Mouse (Mus musculus) kidney, embryonic 14.5 days (tissue): Measurements from ENCODE around the gene Npas2. TPM values are rescaled to one million over a fixed set of nuclear protein-coding genes. Genes with fewer than 3 reads are reported as not detected.

ENCODE experiments used
- ATAC-seq: fragments of 200-750 bp; cut with Nextera tagmentation; 2 replicates; pipeline ENCODE4 v1.8.0; 2017; ENCODE audit warnings: moderate number of reproducible peaks, mild to moderate bottlenecking, moderate TSS enrichment, moderate library complexity; ENCODE audit not compliant: low FRiP score, low TSS enrichment
- H3K27ac ChIP-seq: fragments of 300-500 bp; sonication (generic); 2 replicates; pipeline ENCODE4 v1.5.1; 2014; ENCODE audit warnings: low read depth, mild to moderate bottlenecking, low read length, moderate library complexity, mixed read lengths
- H3K27me3 ChIP-seq: fragments of 300-500 bp; sonication (generic); 2 replicates; pipeline ENCODE4 v1.6.1; 2014; ENCODE audit warnings: mild to moderate bottlenecking, low read length; ENCODE audit not compliant: control insufficient read depth, insufficient read depth
- H3K36me3 ChIP-seq: fragments of 300-500 bp; sonication (generic); 2 replicates; pipeline ENCODE4 v1.6.1; 2014; ENCODE audit warnings: low read length, mixed read lengths; ENCODE audit not compliant: control insufficient read depth, insufficient read depth
- H3K4me1 ChIP-seq: fragments of 300-500 bp; sonication (generic); 2 replicates; pipeline ENCODE4 v1.6.1; 2014; ENCODE audit warnings: low read length, mixed read lengths; ENCODE audit not compliant: control insufficient read depth, insufficient read depth
- H3K4me2 ChIP-seq: fragments of 300-500 bp; sonication (generic); replicated peaks from 2 replicates; pipeline ENCODE4 v1.6.1; 2014; ENCODE audit warnings: low read depth, mild to moderate bottlenecking, low read length
- H3K4me3 ChIP-seq: fragments of 300-500 bp; sonication (generic); 2 replicates; pipeline ENCODE4 v1.5.1; 2014; ENCODE audit warnings: mild to moderate bottlenecking, low read length
- H3K9ac ChIP-seq: fragments of 300-500 bp; sonication (generic); 2 replicates; pipeline ENCODE4 v1.6.1; 2014; ENCODE audit warnings: low read depth, mild to moderate bottlenecking, low read length, moderate library complexity
- H3K9me3 ChIP-seq: fragments of 300-500 bp; sonication (generic); 2 replicates; pipeline ENCODE4 v1.6.1; 2016; ENCODE audit warnings: low read length; ENCODE audit not compliant: control insufficient read depth
- WGBS: fragments of 180-500 bp; shearing (Covaris S2); extraction: QIAGEN DNeasy Blood & Tissue Kit; methylation state at CpG from one replicate; pipeline ENCODE4 v1.1.7; 2014; 5-methylcytosine and 5-hydroxymethylcytosine counted together
- polyA plus RNA-seq: library from polyadenylated mRNA; unstranded; fragments of >200 nt; fragmentation: Nextera tagmentation; extraction: Ambion mirVana; gene quantifications from 2 replicates; pipeline ENCODE4 v1.2.1, GENCODE M21; 2014

The Npas2 gene
- polyA plus RNA-seq, 1 experiment from 2014 or later = 0.70 TPM

DNA sequence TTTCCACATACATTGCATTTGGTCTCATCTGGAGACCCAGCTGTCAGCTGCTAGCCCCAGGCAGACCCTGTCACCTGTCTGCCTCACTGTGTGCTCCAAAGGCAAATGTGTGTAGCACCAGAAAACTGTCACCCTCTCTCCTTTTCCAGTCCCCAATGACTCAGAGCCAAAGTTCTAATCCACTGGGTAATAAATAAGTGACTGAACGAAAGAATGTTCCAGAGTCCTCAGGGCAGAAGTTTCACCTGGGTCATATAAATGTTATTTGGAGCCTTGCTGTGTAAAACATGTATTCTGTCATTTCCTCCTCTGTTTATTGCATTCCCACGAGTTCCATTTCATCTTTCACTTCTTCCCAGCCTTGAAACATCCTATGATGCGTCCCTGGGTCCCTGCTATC is 66.1 kb downstream of the Npas2 start:
- Histone ChIP-seq H3K27ac (no peak overlapping the region), H3K27me3 (no peaks in the 10 kb centered on the region), H3K9me3 (0 out of 2 replicates have a peak, but pooled peaks cover 3% of the 10 kb centered on the region), H3K4me1 (no peaks in the 10 kb centered on the region), H3K9ac (no peak overlapping the region), H3K36me3 (no peaks in the 10 kb centered on the region), H3K4me2 (no peak overlapping the region), H3K4me3 (no peak overlapping the region)
- 69% methylated on average over 3 of the region's 3 CpGs for WGBS
- no peak for ATAC-seq

- no peak overlapping the region for H3K4me3 ChIP-seq
- H3K27ac ChIP-seq = no peak overlapping the region
- no peak overlapping the region for H3K4me2 ChIP-seq
- H3K4me1 ChIP-seq = no peaks in the 10 kb centered on the region
- no peaks in the 10 kb centered on the region for H3K27me3 ChIP-seq
- WGBS = 72% methylated on average over 8 of the region's 8 CpGs
- no peak for ATAC-seq
- H3K9ac ChIP-seq = no peak overlapping the region
- H3K36me3 ChIP-seq = no peaks in the 10 kb centered on the region
- H3K9me3 ChIP-seq = 0 out of 2 replicates have a peak, but pooled peaks cover 3% of the 10 kb centered on the region
Observed at GRCm38 (mm10) chr1:39260183-39260978, 66.8 kb downstream of the Npas2 start.

DNA sequence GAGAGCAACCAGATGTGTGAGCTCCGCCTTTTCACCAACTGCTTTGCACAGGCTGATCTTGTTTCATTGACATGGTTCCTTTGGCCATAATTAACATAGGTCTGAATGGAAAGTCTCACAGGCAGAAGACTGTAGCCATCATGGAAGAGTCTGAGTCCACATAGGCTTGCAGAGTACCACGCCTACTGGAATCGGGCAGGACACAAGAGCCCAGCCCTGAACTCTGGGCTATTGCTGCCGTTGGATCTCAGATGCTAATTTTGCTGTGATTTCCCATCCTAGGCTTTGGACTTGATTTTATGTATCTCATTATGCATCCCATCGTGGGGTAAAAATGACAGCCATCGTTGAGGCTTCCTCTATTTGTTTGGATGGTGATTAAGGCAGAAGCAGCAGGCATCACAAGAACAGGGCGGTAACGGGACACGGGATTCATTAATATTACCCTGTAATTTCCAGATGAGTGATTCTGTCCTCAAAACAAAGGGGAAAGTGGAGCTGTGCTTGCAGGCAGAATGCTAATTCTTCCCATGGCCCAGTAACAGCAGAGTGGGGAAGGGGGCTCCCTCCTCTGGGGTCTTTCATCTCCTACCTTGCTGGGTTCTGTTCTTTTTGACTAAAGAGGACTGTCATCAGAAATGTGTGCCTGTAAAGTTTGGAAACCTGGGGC is 73.4 kb downstream of the Npas2 start:
- Histone ChIP-seq H3K36me3 (no peaks in the 10 kb centered on the region), H3K4me1 (no peaks in the 10 kb centered on the region), H3K27ac (no peak overlapping the region), H3K27me3 (no peaks in the 10 kb centered on the region), H3K9me3 (no peaks in the 10 kb centered on the region), H3K4me2 (no peak overlapping the region), H3K4me3 (no peak overlapping the region), H3K9ac (no peak overlapping the region)
- ATAC-seq = no peak
- WGBS = 72% methylated on average over 9 of the region's 9 CpGs

- H3K27ac ChIP-seq = no peak overlapping the region
Observed at GRCm38 (mm10) chr1:39272976-39273375, 79.4 kb downstream of the Npas2 start.

DNA sequence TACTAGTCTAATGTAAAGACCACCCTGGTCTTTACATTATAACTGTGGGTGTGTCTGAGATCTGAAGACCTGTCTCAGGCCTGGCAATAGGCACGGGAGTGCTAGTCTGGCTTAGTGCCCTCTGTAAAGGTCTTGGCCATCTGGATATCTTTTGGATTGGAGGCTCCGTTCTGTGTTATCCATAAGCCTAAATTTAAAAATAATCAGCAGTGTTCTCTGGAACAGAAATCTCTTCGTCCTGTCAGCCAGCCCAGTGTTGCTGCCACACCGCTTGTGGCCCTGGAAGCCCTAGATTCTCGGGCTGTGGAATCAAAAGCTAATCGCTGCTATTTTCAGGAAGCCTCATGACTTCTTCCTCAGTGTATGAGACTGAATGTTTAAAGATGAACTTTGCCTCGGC is 86.9 kb downstream of the Npas2 start:
- ATAC-seq = no peak
- no peak overlapping the region for H3K9ac ChIP-seq
- no peaks in the 10 kb centered on the region for H3K4me1 ChIP-seq
- no peaks in the 10 kb centered on the region for H3K27me3 ChIP-seq
- no peak overlapping the region for H3K27ac ChIP-seq
- no peaks in the 10 kb centered on the region for H3K36me3 ChIP-seq
- H3K9me3 ChIP-seq = no peaks in the 10 kb centered on the region
- H3K4me3 ChIP-seq = no peak overlapping the region
- WGBS = 90% methylated on average over 7 of the region's 7 CpGs
- no peak overlapping the region for H3K4me2 ChIP-seq

More at GRCm38 (mm10) chr1:39272976-39273375, 79.4 kb downstream of the Npas2 start:
- no peak overlapping the region for H3K4me2 ChIP-seq
- WGBS = 58% methylated on average over 6 of the region's 6 CpGs
- H3K27me3 ChIP-seq = no peaks in the 10 kb centered on the region
- no peaks in the 10 kb centered on the region for H3K4me1 ChIP-seq
- H3K36me3 ChIP-seq = no peaks in the 10 kb centered on the region
- no peak overlapping the region for H3K4me3 ChIP-seq
- no peak for ATAC-seq
- no peak overlapping the region for H3K9ac ChIP-seq
- no peaks in the 10 kb centered on the region for H3K9me3 ChIP-seq

DNA sequence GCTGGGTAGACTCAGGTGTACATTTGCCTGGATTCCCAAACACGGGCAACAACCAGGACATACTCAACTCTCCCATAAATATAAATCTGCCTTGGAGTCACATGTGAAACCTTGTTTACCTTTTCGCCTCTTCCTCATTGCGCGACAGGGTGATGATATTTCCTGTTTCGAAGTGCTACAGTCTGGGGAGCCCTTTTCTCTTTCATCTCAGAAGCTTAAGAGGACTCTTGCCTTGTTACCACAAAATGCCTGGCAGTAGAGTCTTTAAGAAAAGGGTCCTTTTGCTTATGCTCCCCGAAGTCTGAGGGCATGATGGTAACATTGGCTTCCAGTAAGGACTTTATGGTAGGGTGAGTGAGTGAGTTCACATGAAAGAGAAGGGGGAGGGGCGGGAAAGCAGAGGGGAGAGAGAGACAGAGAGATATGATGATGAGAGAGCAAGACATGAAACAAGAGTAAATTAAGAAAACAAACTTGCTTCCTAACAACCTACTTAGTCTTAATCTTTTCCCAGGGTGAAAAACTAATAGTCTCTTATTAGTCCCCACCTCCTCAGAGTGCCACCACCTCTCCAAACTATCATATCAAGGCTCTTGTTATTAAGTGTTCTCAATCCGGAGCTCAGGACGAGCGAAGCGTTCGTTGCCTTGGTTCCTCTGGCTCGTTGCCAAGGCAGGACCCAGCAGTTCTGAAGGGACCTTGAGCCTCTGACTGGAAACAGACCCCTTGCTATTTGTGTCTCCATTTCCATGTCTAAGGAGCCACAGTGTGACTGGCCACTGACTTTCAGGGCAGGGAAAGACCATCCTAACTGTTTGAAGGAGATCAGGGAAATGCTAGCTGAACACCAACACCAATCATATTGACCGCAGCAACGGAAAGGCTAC is 87.7 kb downstream of the Npas2 start:
- 71% methylated on average over 15 of the region's 15 CpGs for WGBS
- no peak for ATAC-seq

DNA sequence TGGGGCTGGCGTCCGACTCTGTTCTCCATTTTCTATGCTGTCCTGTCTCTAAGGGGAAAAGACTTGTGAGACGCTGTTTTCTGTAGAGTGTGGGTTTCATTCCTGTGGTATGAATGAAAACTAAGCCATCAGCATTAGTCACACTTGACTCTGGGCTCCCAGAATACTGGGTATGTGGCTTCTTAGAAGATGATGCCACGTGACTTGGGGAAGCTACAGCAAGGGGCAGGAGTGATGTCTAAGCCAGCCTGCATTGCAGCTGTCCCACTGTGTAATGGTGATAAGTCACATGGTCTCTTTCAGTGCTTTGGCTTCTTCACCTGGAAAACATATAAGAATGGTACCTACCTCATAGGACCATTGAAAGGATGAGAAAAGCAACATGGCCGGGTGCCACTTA is 88.4 kb downstream of the Npas2 start:
- Histone ChIP-seq H3K9ac (no peak overlapping the region), H3K27ac (no peak overlapping the region), H3K36me3 (no peaks in the 10 kb centered on the region), H3K27me3 (no peaks in the 10 kb centered on the region), H3K4me1 (no peaks in the 10 kb centered on the region), H3K4me2 (no peak overlapping the region), H3K4me3 (no peak overlapping the region), H3K9me3 (no peaks in the 10 kb centered on the region)
- 84% methylated on average over 5 of the region's 5 CpGs for WGBS
- no peak for ATAC-seq

More for the DNA sequence above, 87.7 kb downstream of the Npas2 start:
- Histone ChIP-seq H3K4me1 (no peaks in the 10 kb centered on the region), H3K27ac (no peak overlapping the region), H3K9ac (no peak overlapping the region), H3K9me3 (no peaks in the 10 kb centered on the region), H3K4me2 (no peak overlapping the region), H3K4me3 (no peak overlapping the region), H3K36me3 (no peaks in the 10 kb centered on the region), H3K27me3 (no peaks in the 10 kb centered on the region)

DNA sequence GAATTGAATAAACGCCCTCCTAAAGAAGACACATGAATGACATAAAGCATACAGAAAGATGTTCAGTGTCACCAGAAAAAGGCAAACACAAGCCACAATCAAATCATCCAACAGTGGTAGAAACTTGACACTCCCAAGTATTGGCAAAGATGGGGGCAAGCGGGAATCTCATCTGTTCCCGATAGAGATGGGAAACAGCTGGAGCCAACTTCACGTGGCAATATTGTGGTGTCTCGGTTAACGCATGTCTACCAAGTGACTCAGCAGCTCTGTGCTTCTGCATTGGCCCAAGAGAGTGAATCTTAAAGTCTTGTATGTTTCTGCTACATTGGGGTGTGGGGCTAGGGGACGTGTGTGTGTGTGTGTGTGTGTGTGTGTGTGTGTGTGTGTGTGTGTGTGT is 89.8 kb downstream of the Npas2 start:
- Histone ChIP-seq H3K9me3 (no peaks in the 10 kb centered on the region), H3K4me1 (no peaks in the 10 kb centered on the region), H3K27me3 (no peaks in the 10 kb centered on the region), H3K4me2 (no peak overlapping the region), H3K36me3 (no peaks in the 10 kb centered on the region), H3K27ac (no peak overlapping the region), H3K4me3 (no peak overlapping the region), H3K9ac (no peak overlapping the region)
- ATAC-seq = no peak
- WGBS = 65% methylated on average over 6 of the region's 7 CpGs
